Mouse (Mus musculus): ENCODE results near the gene Slc35d1.

GRCm38 (mm10) chr4:103253846-103254245 lies 38.9 kb upstream of the Slc35d1 start:
- TF ChIP-seq CTCF (IDR thresholded peaks at IDR 0.05; ENCODE audit: insufficient read depth, low read length): no peak
- TF ChIP-seq POLR2A (IDR thresholded peaks at IDR 0.05; ENCODE audit: borderline replicate concordance, extremely low read depth, low read depth, low read length): no peak
